Mouse (Mus musculus) lung, embryonic 14.5 days (tissue): ENCODE data around the gene Manf. TPM values are rescaled to one million over a fixed set of nuclear protein-coding genes. Genes with fewer than 3 reads are reported as not detected.
A peak's percentile ranks its signal among the peaks of the same experiment; 100 is the strongest.

Source experiments
- ATAC-seq: fragments of 200-750 bp; cut with Nextera tagmentation; 2 replicates; pipeline ENCODE4 v1.8.0; 2017; ENCODE audit warnings: mild to moderate bottlenecking, moderate TSS enrichment, moderate library complexity; ENCODE audit not compliant: insufficient read depth
- DNase-seq: peaks from one replicate; pipeline ENCODE4 v3.0.0-alpha.2; 2015
- H3K27ac ChIP-seq: fragments of 300-500 bp; sonication (generic); 2 replicates; pipeline ENCODE4 v1.5.1; 2014; ENCODE audit warnings: low read depth, mild to moderate bottlenecking, moderate library complexity
- H3K27me3 ChIP-seq: fragments of 300-500 bp; sonication (generic); 2 replicates; pipeline ENCODE4 v1.6.1; 2014; ENCODE audit warnings: low read length, control low read depth; ENCODE audit not compliant: insufficient read depth
- H3K36me3 ChIP-seq: fragments of 300-500 bp; sonication (generic); 2 replicates; pipeline ENCODE4 v1.6.1; 2014; ENCODE audit warnings: control low read depth; ENCODE audit not compliant: insufficient read depth
- H3K4me1 ChIP-seq: fragments of 300-500 bp; sonication (generic); 2 replicates; pipeline ENCODE4 v1.6.1; 2014; ENCODE audit warnings: antibody characterized with exemption, control low read depth; ENCODE audit not compliant: insufficient read depth
- H3K4me2 ChIP-seq: fragments of 300-500 bp; sonication (generic); 2 replicates; pipeline ENCODE4 v1.6.1; 2014; ENCODE audit warnings: mild to moderate bottlenecking
- H3K4me3 ChIP-seq: fragments of 300-500 bp; sonication (generic); 2 replicates; pipeline ENCODE4 v1.5.1; 2014; ENCODE audit warnings: low read depth, low read length
- H3K9ac ChIP-seq: fragments of 300-500 bp; sonication (generic); 2 replicates; pipeline ENCODE4 v1.6.1; 2014
- H3K9me3 ChIP-seq: fragments of 300-500 bp; sonication (generic); 2 replicates; pipeline ENCODE4 v1.6.1; 2016; ENCODE audit warnings: low read depth, low read length, control low read depth
- CTCF ChIP-seq: IDR thresholded peaks from 2 replicates; pipeline ENCODE4 v1.5.1; 2016; ENCODE audit warnings: antibody characterized with exemption, low read depth
- WGBS: fragments of 180-500 bp; shearing (Covaris S2); extraction: QIAGEN DNeasy Blood & Tissue Kit; methylation state at CpG from one replicate; pipeline ENCODE4 v1.1.7; 2014; 5-methylcytosine and 5-hydroxymethylcytosine counted together
- polyA plus RNA-seq: library from polyadenylated mRNA; unstranded; fragments of >200 nt; fragmentation: Nextera tagmentation; extraction: Ambion mirVana; gene quantifications from 2 replicates; pipeline ENCODE4 v1.2.1, GENCODE M21; 2014

The Manf gene
- polyA plus RNA-seq, 1 experiment from 2014 or later: 246 TPM

DNA sequence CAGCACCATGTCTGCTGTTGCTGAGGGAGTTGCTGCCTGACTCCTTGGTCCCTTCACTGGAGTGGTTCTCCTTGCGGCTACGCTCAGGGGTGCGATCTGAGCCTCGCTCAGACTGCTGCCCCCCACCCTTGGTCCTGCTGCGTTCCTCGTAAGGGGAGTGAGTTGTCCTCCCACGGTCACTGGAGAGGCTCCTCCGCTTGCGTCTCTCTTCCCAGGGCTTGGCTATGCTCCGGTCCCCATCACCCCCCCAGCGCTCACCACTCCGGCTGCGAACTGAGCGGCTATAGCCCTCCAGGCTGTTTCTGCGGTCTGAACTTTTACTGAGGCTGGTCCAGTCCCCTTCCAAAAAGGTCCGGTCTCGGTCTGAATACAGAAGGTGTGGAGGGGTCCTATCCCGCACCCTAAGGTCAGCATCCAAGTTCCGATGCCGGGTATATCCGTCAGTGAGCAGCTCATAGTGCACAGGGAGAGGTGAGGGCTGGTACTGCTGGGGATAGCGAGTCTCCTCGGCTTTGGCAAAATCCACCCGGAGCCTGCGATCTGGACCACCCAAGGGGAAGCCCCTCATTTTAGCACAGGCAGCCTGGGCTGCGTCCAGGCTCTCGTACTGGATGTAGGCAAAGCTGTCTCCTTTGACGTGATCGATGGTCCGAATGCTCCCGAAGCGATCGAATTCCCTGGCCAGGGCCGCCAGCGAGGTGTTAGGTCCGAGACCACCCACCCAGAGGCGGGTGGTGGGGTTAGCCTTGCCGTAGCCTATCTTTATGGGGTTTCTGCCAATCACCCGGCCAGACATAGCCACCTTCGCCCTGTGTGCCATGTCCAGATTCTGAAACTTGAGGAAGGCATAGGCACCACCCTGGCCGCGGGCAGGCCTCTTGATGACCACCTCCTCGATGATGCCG is 6.5 kb downstream of the Manf start:
- Histone ChIP-seq H3K4me2 (peak overlapping the region; percentile 98), H3K9me3 (no peaks in the 10 kb centered on the region), H3K27me3 (no peaks in the 10 kb centered on the region), H3K4me3 (peak overlapping the region; percentile 91), H3K27ac (no peak overlapping the region), H3K4me1 (peaks cover 8% of the 10 kb centered on the region; the same call in 1 of the 2 replicates), H3K9ac (peak overlapping the region; percentile 96), H3K36me3 (peaks cover 79% of the 10 kb centered on the region)
- DNase-seq (peak; percentile 54), ATAC-seq (peak; percentile 8; the same call in 1 of the 2 replicates)
- 8% methylated on average over 44 of the region's 44 CpGs for WGBS
- no peak for TF ChIP-seq CTCF

DNA sequence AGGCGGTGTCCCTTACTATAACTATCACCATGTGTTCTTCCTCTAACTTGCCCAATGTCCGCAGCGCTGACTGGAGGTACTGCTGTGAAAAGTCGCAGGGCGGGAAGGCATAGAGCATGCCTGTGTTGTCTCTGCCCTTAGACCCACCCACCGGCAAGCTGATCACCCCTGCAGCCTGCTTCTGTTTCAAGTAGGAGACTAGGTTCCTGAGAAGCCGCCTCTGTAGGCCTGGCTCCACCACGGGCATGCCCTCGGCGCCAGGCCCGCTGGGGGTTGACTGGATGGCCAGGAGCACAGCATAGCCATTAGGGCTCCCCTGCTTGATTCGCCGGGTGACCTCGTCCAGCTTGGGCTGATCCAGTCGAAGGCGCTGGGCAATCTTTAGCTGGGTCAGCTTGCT is 7.5 kb downstream of the Manf start:
- no peak for ATAC-seq
- peaks cover 8% of the 10 kb centered on the region; the same call in 1 of the 2 replicates for H3K4me1 ChIP-seq

DNA sequence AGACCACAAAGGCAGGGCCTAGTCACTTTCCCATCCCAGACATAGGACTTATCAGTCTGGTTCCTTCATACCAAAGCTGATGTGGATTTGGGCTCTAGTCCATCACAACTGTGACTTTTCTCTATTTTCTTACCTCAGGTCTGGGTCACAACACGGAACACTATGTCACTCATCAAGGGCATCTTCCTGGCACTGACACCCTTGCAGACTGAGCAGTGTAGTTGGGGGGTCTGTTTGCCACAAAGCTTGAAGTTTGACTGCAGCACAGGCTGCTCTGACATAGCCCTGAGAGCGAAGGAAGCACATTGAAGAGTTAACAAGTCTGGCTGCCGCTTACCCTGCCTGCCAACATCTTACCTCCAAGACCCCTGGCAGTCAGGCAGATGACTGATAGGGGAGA is 8.7 kb downstream of the Manf start:
- Histone ChIP-seq H3K36me3 (peaks cover 77% of the 10 kb centered on the region), H3K9me3 (no peaks in the 10 kb centered on the region), H3K27ac (no peak overlapping the region), H3K4me1 (peaks cover 8% of the 10 kb centered on the region; the same call in 1 of the 2 replicates), H3K4me2 (peak overlapping the region; percentile 98), H3K27me3 (no peaks in the 10 kb centered on the region), H3K9ac (peak overlapping the region; percentile 18; the same call in 1 of the 2 replicates), H3K4me3 (0 out of 2 replicates have a peak overlapping the region, but pooled peaks have one; percentile 91)
- ATAC-seq: no peak
- 56% methylated on average over 3 of the region's 3 CpGs for WGBS
- DNase-seq: no peak
- TF ChIP-seq CTCF: no peak

More for the DNA sequence above, 7.5 kb downstream of the Manf start:
- peak overlapping the region; percentile 98 for H3K4me2 ChIP-seq
- no peak overlapping the region for H3K27ac ChIP-seq
- H3K4me3 ChIP-seq: peak overlapping the region; percentile 91
- no peaks in the 10 kb centered on the region for H3K9me3 ChIP-seq
- peaks cover 78% of the 10 kb centered on the region for H3K36me3 ChIP-seq
- peak; percentile 30 for DNase-seq
- peak overlapping the region; percentile 96 for H3K9ac ChIP-seq
- WGBS: 10% methylated on average over 16 of the region's 16 CpGs
- H3K27me3 ChIP-seq: no peaks in the 10 kb centered on the region
- TF ChIP-seq CTCF: no peak

DNA sequence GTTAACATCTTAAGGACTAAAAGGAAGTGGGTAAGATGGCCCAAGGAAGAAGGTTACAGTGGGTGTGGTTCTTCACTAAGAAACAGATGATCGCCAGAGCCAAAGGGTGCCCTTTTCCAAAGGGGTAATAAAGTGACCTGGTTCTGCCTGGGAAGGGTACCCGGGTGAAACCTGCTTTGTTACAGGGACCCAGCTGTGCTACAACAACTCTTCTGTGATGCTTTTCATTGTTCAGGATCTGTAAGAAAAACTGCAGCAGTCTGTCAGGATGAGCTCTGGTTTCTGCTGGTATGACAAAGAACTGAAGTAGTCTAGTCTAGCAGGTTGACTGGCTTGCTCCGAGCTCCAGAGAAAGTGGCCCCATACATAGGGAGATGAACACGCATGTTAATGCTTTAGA is 9.6 kb downstream of the Manf start:
- no peak for TF ChIP-seq CTCF
- H3K27ac ChIP-seq: no peak overlapping the region
- H3K9me3 ChIP-seq: no peaks in the 10 kb centered on the region
- no peak overlapping the region for H3K4me2 ChIP-seq
- no peak overlapping the region for H3K4me3 ChIP-seq
- H3K4me1 ChIP-seq: peaks cover 8% of the 10 kb centered on the region; the same call in 1 of the 2 replicates
- H3K27me3 ChIP-seq: no peaks in the 10 kb centered on the region
- DNase-seq (no peak), ATAC-seq (no peak)
- no peak overlapping the region for H3K9ac ChIP-seq
- WGBS: 75% methylated on average over 4 of the region's 4 CpGs
- H3K36me3 ChIP-seq: peaks cover 77% of the 10 kb centered on the region

DNA sequence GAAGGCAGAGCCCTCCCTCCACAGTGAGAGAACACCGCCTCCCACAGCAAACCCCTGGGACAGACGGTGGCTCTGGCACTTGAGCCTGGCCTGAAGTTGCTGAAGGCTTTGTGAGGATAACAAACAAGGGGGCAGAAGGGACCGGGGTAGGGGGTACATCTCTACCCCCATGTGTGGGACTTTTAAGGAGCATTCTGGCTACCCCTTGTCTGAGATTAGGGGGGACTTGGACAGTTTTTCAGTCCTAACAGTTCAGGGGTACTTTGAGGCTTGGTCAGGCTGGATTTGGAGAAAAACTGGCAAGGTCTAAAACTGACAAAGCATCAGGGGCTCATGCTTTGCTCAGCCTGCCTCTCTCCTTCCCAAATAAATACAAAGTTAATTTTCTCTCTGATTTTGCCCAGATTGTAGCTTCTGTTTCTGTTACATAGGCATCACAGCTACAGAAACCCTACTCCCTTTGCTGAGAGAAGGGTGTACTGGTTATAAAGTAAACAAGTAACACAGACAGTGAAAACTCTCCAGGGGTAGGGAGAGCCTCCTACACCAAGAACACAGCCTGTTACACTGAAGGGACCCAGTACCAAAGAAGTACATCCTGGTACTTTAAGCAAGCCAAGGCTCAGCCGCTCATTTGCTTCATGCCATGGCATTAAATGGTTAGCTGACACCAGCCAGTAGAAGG is 10.6 kb downstream of the Manf start:
- Histone ChIP-seq H3K36me3 (peaks cover 84% of the 10 kb centered on the region), H3K27me3 (no peaks in the 10 kb centered on the region), H3K4me1 (peaks cover 8% of the 10 kb centered on the region; the same call in 1 of the 2 replicates), H3K27ac (no peak overlapping the region), H3K9me3 (no peaks in the 10 kb centered on the region), H3K4me3 (no peak overlapping the region), H3K9ac (no peak overlapping the region), H3K4me2 (no peak overlapping the region)
- ATAC-seq (no peak), DNase-seq (peak; percentile 17)
- WGBS: 58% methylated on average over 4 of the region's 4 CpGs
- TF ChIP-seq CTCF: no peak

DNA sequence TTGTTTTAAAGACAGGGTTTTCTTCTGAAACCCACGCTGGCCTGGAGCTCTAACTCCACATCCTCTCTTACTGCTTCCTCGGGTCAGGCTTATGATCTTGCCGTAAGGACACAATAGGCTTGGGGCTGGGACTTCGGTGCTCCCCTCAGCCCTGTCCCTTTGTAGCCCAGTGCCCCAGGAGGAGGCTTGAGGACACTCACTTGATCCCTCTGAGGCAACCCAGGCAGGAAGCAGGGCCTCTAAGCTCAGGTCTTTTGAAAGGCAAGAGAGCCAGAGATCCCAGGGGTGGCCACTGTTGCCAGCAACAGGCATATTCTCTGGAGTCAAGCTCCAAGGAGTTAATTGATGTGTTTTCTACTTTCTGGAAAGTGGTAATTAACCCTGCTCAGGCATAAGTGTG is 12.3 kb downstream of the Manf start:
- no peaks in the 10 kb centered on the region for H3K27me3 ChIP-seq
- no peak overlapping the region for H3K9ac ChIP-seq
- H3K4me2 ChIP-seq: no peak overlapping the region
- peaks cover 91% of the 10 kb centered on the region for H3K36me3 ChIP-seq
- H3K27ac ChIP-seq: no peak overlapping the region; the same call in 1 of the 2 replicates
- peaks cover 5% of the 10 kb centered on the region; the same call in 1 of the 2 replicates for H3K4me1 ChIP-seq
- ATAC-seq (no peak), DNase-seq (no peak)
- WGBS: 72% methylated on average over 4 of the region's 4 CpGs
- H3K4me3 ChIP-seq: no peak overlapping the region
- no peaks in the 10 kb centered on the region for H3K9me3 ChIP-seq
- no peak for TF ChIP-seq CTCF

DNA sequence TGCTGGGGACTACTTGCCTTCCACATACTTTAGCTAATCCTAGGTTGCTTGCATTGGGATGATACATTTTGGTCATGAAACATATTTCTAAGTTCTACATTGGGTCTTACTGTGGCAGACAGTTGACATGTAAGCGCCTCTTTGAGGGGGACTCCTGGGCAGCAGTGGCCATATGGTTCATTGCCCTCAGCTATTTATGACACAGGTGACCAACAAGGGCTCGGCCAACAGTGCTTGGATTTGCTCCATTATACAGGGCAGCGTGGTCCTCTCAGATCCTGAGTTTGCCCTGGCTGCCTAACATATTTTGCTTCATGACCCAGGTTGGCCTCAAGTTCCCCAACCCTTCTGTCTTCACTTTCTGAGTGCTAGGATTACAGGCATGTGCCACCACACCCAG is 15.1 kb downstream of the Manf start:
- Histone ChIP-seq H3K9ac (no peak overlapping the region), H3K27ac (no peak overlapping the region), H3K36me3 (peaks cover 84% of the 10 kb centered on the region), H3K4me3 (no peak overlapping the region), H3K4me1 (no peaks in the 10 kb centered on the region), H3K9me3 (no peaks in the 10 kb centered on the region), H3K4me2 (no peak overlapping the region), H3K27me3 (no peaks in the 10 kb centered on the region)
- DNase-seq: no peak
- ATAC-seq: no peak
- no peak for TF ChIP-seq CTCF
- WGBS: 86% methylated on average over 3 of the region's 3 CpGs
